Mouse (Mus musculus): ENCODE data around the gene Stk40. TPM values are rescaled to one million over a fixed set of nuclear protein-coding genes. Genes with fewer than 3 reads are reported as not detected.
A peak's percentile ranks its signal among the peaks of the same experiment; 100 is the strongest.
"Not testable (repeated sequence)": the region's sequence is repeated elsewhere in the genome, so short reads cannot be mapped to it uniquely, and the experiment has no call there.

The Stk40 gene
- total RNA-seq, 2 experiments from 2014 or later = 20.8 to 21.3 TPM

DNA sequence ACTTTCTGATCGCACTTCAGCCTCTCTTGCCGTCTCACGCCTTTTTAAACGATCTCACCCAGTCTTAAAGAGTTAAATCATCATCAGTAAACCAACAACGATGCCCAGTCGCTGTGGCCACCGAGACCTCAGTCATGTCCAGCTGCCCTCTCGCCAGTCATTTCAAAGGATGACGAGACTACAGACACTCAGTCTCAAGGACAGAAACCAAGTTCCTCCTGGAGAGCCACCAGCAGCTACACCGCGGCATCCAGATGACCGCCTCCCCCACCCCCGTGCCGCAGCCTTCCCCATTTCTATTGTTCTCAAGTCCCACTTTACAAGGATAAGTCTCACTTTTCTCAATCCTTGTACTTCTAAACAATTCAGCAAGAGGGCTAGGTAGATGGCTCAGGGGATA is 49.1 kb downstream of the Stk40 start:
- no peak for DNase-seq (ENCODE audit: low spot score in 2 of 2)

GRCm38 (mm10) chr4:126155183-126155582 is 51.4 kb downstream of the Stk40 start:
- no peak for DNase-seq (ENCODE audit: low spot score in 2 of 2)

DNA sequence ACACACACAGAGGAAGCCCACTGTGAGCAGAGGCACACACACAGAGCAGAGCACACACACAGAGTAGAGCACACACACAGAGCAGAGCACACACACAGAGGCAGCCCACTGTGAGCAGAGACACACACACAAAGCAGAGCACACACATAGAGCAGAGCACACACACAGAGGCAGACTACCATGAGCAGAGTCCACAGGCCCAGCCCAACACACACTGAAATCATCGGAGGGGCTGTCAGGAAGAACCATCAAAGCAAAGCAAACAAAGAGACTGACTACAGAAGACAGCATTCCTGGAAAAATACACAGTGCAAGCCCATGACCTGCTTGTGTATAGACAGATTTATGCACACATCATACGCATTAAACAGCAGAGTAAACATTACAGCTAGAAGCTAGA is 52.1 kb downstream of the Stk40 start:
- no peak for DNase-seq (ENCODE audit: low spot score in 2 of 2)

- DNase-seq (ENCODE audit: low spot score in 2 of 2) = no peak
Measured at GRCm38 (mm10) chr4:126156617-126157016, 52.9 kb downstream of the Stk40 start.

DNA sequence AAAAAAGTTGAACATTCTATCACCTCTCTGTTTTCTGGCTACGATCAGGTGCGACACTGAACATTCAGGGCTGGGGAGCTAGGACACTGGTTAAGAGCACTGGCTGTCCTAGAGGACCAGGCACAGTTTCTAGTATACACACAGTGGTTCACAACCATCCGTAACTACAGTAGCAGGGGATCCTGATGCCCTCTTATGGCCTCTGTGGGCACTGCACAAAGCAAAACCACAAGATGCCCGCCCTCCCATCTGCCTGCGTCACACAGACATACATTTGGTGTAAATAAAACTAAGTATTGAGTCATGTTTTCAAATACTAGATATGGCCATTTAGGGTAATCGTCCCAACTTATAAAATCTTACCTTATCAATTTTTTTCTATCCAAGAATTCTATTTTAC is 53.8 kb downstream of the Stk40 start:
- no peak for DNase-seq (ENCODE audit: low spot score in 2 of 2)

DNA sequence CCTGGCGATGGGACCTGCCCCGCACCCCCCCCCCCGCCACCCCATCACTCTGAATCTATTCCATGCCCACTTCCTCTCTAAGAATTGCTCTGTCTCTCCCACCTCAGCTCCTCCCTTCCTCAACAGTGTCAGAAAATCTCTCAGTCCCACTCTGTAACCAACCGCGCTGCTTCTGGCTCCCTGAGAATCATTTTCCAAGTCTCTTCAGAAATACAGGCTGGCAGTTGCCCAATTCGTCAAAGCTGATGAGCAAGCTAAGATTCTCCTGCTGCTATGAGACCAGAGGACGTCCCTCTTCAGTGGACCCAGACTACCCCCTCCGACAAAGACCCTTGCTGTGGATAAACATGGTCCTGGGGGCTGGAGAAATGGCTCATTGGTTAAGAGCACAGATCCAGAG is 55.7 kb downstream of the Stk40 start:
- no peak for DNase-seq (ENCODE audit: low spot score in 2 of 2)

DNA sequence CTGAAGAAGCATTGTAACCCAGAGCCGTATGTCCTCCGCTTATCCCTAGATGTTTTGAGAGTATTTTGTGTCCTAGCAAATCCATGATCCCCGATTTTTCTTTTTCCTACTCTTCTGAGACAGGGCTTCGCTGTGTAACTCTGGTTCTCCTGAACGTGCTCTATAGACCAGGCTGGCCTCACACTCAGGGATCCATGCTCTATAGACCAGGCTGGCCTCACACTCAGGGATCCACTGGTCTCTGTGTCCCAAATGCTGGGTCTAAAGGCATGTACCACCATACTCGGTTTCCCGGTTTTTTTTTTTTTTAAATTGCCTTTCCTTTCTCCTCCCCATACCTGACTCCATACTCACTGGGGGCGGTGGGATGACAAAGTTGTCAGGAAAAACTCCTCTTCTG is 57.2 kb downstream of the Stk40 start:
- DNase-seq (ENCODE audit: low spot score in 2 of 2) = no peak

DNA sequence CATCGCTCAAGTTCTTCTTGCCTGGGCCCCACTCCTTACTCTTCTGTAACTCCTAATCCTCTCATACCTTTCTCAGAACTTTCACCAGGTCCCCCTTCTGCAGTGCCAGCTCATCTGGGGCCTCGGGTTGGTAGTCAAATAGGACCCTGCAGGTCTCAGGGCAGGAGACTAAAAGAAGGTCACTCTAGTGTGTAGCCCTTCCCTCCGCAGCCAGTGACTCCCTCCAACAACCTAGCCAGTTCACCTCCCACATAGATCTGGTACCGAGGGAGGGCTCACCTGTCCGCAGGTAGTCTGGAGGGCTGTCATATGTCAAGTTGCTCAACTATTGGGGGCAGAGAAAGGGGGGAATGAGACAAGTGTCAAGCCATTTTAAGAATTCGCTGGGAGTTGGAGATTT is 57.7 kb downstream of the Stk40 start:
- no peak for DNase-seq (ENCODE audit: low spot score in 2 of 2)

DNA sequence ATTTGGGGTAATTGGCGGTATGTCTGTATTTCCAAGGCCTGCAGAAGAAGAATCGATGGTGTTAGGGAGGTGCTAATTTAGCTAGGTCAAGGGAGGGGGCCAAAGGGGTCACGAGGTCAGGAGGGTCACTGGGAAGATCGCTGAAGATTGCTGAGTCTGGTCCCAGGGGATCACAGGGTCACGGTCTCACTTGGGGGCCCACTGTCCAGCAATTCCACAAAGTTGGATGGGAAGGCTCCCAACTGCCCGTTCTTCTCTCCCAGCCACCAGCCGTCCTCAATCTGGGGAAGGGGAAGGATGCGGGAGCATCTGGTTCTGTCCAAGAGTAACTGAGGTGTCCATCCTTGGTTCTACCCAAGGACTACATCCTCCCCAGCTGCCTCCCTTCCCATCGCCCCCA is 58.2 kb downstream of the Stk40 start:
- DNase-seq (ENCODE audit: low spot score in 2 of 2) = no peak

GRCm38 (mm10) chr4:126162544-126163066 is 58.8 kb downstream of the Stk40 start:
- peak; percentile 81 to 87 for DNase-seq (ENCODE audit: low spot score in 2 of 2)

- no peak for DNase-seq (ENCODE audit: low spot score in 2 of 2)
Measured at GRCm38 (mm10) chr4:126163067-126163659, 59.4 kb downstream of the Stk40 start, which contains the start of gene Sh3d21. TSS of gene Sh3d21 (minus strand) at chr4:126163491.

DNA sequence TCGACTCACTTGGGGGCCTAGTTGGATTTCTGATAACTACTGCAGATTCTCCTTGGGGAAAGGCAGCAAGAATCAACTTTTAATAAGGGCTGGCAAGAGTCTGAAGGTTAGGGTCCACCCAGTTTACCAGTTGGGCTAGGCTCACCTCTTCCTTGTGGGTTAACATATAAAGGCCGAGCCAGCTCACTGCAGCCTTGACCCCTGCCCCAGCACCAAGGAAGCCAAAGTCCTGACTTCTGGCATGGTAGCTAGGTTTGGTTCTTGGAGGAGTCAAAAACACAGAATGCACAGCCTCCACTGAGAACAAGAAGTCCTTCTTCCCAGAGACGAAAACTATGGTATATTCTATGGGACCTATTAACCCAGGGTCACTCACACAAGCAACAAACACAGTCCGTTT is 59.9 kb downstream of the Stk40 start:
- DNase-seq (ENCODE audit: low spot score in 2 of 2) = no peak

DNA sequence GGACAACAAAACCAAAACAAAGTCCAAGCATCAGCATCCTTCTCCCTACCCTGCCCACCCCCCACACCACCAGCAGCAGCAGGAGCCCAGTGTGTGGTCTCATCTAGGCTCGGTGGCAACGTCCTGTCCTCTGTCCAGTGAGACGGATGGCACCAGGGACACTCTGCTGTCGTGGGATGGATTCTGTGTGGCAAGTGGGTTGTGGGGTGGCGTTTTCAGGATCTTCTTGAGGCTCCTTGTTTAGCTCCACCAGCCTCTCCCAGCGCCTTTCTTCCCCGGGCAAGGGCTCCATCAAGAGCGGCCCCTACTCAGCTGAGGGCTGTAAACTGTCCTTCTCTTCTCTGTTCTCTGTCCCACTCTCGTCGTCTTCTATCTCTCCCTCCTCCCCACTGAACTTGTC is 61.3 kb downstream of the Stk40 start:
- not testable (repeated sequence) for DNase-seq (ENCODE audit: low spot score in 2 of 2)

DNA sequence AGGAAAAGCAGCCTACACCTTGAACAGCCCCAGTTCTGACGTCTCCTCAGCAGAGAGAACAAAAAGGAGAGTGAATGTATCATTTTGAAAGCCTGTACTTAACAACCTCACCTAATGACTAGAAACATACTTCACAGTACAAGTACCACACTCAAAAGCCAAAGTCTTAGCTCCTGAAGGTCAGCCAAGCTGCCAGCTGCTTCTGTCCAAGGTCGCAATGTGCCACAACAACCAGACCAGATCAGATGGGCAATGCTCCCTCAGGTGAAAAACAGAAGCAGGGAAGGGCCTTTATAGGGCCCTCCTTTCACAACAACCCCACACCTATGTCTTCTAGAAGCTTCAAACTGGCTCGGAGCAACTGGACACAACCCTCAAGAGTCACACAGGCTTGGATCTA is 62.3 kb downstream of the Stk40 start:
- DNase-seq (ENCODE audit: low spot score in 2 of 2) = no peak

DNA sequence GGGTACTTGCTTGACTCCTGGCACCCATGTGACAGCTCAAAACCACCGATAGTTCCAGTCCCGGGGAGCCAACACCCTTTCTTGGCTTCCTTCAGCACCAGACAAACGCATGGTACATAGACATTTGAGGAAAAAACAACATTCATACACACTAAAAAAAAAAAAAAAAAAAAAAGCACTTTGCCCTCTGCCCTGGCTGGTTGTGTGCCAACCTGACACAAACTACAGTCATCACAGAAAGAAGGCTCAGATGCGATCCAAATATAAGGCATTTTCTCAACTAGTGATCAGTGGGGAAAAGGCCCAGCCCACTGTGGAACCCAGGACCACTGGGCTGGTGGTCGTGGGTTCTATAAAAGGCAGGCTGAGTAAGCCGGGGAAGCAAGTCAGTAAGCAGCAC is 65.1 kb downstream of the Stk40 start:
- no peak for DNase-seq (ENCODE audit: low spot score in 2 of 2)

DNA sequence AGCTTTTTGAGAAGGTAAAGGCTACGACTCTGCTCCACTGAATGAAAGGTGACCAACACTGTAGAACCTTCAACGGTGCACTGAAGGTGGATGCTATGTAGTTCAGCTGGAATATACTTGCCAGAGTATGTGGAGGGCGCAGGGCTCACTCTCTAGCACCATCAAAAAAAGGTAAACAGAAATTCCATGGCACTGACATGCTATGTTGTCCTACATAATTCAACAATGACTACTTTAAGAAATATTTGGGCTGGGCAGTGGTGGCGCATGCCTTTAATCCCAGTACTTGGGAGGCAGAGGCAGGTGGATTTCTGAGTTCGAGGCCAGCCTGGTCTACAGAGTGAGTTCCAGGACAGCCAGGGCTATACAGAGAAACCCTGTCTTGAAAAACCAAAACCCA is 67.0 kb downstream of the Stk40 start:
- not testable (repeated sequence) for DNase-seq (ENCODE audit: low spot score in 2 of 2)

- DNase-seq (ENCODE audit: low spot score in 2 of 2) = no peak
Measured at GRCm38 (mm10) chr4:126173800-126174199, 70.0 kb downstream of the Stk40 start.

DNA sequence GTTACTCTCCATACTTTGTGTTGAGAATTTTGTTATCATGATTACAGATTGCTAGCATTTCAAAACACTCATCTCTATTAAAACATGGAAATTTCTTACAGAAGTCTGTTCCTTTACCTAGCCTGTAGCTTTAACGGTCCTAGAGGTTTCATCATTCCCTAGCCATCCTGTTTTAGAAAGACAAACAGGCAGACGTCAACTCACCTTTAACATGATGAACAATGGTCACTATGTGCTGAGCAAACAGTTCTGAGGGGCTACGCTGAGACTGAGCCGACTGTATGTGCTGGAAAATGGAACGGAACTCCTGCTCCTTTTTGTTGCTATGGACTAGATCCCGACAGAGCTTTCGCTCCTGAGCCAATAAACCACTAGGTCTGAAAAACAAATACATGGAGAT is 72.2 kb downstream of the Stk40 start:
- not testable (repeated sequence) for DNase-seq (ENCODE audit: low spot score in 2 of 2)

- DNase-seq (ENCODE audit: low spot score in 2 of 2) = peak; percentile 28 to 61
Measured at GRCm38 (mm10) chr4:126181170-126181957, 77.6 kb downstream of the Stk40 start.

DNA sequence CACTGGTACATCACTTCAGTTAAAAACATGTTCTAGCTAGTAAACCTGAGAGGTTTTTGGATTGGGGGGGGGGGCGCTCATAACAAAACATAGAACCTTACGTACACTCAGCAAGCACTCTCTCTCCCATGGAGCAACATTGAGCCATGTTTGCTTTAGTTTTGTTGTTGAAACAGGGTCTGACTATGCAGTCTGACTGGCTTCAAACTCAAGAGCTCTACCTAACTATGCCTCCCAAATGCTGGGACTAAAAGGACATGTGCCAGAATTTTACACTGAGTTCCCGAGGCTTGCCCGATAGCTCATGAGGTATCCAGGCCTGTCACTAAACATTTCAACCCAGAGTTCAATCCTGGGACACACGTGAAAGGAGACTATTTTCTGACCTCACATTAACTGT is 79.3 kb downstream of the Stk40 start:
- DNase-seq (ENCODE audit: low spot score in 2 of 2) = no peak

- no peak for DNase-seq (ENCODE audit: low spot score in 2 of 2)
Measured at GRCm38 (mm10) chr4:126187096-126187495, 83.3 kb downstream of the Stk40 start.
